19 mouse cellular contexts compared by ENCODE assay signal in genomic region chr11:73327361-73327760, GRCm38 (mm10). TPM values are rescaled to one million over a fixed set of nuclear protein-coding genes. Genes with fewer than 3 reads are reported as not detected.
DNase-seq lines count a peak whose midpoint lies in the region; ATAC-seq lines count a peak whose summit lies in the region.
"Had no signal": no experiment of that assay in that cellular context is flagged by ENCODE, and none has a peak within 500 bp of the region (broad histone marks: within the 10 kb centered on the region; RNA-seq: fewer than 3 reads in every experiment).

No protein-coding gene starts in this region.

- no peak overlapping the region for H3K9ac ChIP-seq in kidney, embryonic 15.5 days
- H3K9ac ChIP-seq in lung, embryonic 16.5 days (ENCODE audit: low read length), result no peak overlapping the region
- no peak overlapping the region for H3K9ac ChIP-seq in intestine, embryonic 15.5 days
- no peak overlapping the region for H3K9ac ChIP-seq in stomach, embryonic 16.5 days (ENCODE audit: low read length)
- H3K9ac ChIP-seq: embryonic facial prominence, embryonic 15.5 days; hindbrain, embryonic 14.5 days; liver, embryonic 13.5 days; midbrain, embryonic 13.5 days had no signal

- peak overlapping the region; percentile 51; the same call in 1 of the 2 replicates for H3K27ac ChIP-seq in kidney, embryonic 15.5 days
- H3K27ac ChIP-seq in lung, embryonic 16.5 days (ENCODE audit: low read length), result no peak overlapping the region; the same call in 1 of the 2 replicates
- H3K27ac ChIP-seq in intestine, embryonic 15.5 days, result no peak overlapping the region
- peak overlapping the region; percentile 21; the same call in 1 of the 2 replicates for H3K27ac ChIP-seq in stomach, embryonic 16.5 days (ENCODE audit: low read length)
- H3K27ac ChIP-seq: embryonic facial prominence, embryonic 15.5 days; hindbrain, embryonic 14.5 days; midbrain, embryonic 13.5 days had no signal

- no peak for ATAC-seq in kidney, embryonic 15.5 days (replicated peaks; ENCODE audit: low FRiP score)
- peak; percentile 86 for ATAC-seq in lung, embryonic 16.5 days (ENCODE audit: low read depth)
- peak; percentile 27 for ATAC-seq in intestine, embryonic 15.5 days
- ATAC-seq in stomach, embryonic 16.5 days (ENCODE audit: insufficient read depth, low FRiP score), result peak; percentile 74; the same call in 1 of the 2 replicates
- ATAC-seq: forebrain, embryonic 14.5 days; midbrain, embryonic 13.5 days had no signal

- no peaks in the 10 kb centered on the region for H3K36me3 ChIP-seq in kidney, embryonic 15.5 days
- H3K36me3 ChIP-seq in lung, embryonic 16.5 days (ENCODE audit: control insufficient read depth, insufficient read depth, low read length), result no peaks in the 10 kb centered on the region
- H3K36me3 ChIP-seq in intestine, embryonic 15.5 days, result no peaks in the 10 kb centered on the region
- H3K36me3 ChIP-seq in stomach, embryonic 16.5 days (ENCODE audit: control insufficient read depth, insufficient read depth, low read length), result no peaks in the 10 kb centered on the region
- H3K36me3 ChIP-seq: embryonic facial prominence, embryonic 15.5 days; liver, embryonic 13.5 days; midbrain, embryonic 13.5 days had no signal

- no peak overlapping the region for H3K4me3 ChIP-seq in kidney, embryonic 15.5 days (replicated peaks)
- H3K4me3 ChIP-seq in lung, embryonic 16.5 days (ENCODE audit: low read length), result no peak overlapping the region
- no peak overlapping the region for H3K4me3 ChIP-seq in intestine, embryonic 15.5 days (replicated peaks)
- H3K4me3 ChIP-seq in stomach, embryonic 16.5 days (replicated peaks; ENCODE audit: low read length), result no peak overlapping the region
- H3K4me3 ChIP-seq: embryonic facial prominence, embryonic 15.5 days; midbrain, embryonic 13.5 days had no signal

- WGBS in kidney, embryonic 15.5 days, result 56% methylated on average over 4 of the region's 4 CpGs
- WGBS in lung, embryonic 16.5 days, result 57% methylated on average over 4 of the region's 4 CpGs
- 54% methylated on average over 4 of the region's 4 CpGs for WGBS in intestine, embryonic 15.5 days
- WGBS in stomach, embryonic 16.5 days, result 49% methylated on average over 4 of the region's 4 CpGs

- H3K27me3 ChIP-seq in kidney, embryonic 15.5 days, result no peaks in the 10 kb centered on the region
- H3K27me3 ChIP-seq in lung, embryonic 16.5 days (ENCODE audit: control insufficient read depth, insufficient read depth, low read depth, low read length), result no peaks in the 10 kb centered on the region
- no peaks in the 10 kb centered on the region for H3K27me3 ChIP-seq in intestine, embryonic 15.5 days (replicated peaks)
- H3K27me3 ChIP-seq in stomach, embryonic 16.5 days (ENCODE audit: control insufficient read depth, insufficient read depth, low read length), result no peaks in the 10 kb centered on the region
- H3K27me3 ChIP-seq: embryonic facial prominence, embryonic 15.5 days; liver, embryonic 13.5 days; midbrain, embryonic 13.5 days had no signal

- H3K4me2 ChIP-seq in kidney, embryonic 15.5 days, result no peak overlapping the region
- no peak overlapping the region for H3K4me2 ChIP-seq in lung, embryonic 16.5 days (ENCODE audit: low read depth, low read length)
- no peak overlapping the region for H3K4me2 ChIP-seq in intestine, embryonic 15.5 days (replicated peaks)
- H3K4me2 ChIP-seq in stomach, embryonic 16.5 days (ENCODE audit: low read depth, low read length), result peak overlapping the region; percentile 40; the same call in 1 of the 2 replicates
- H3K4me2 ChIP-seq: embryonic facial prominence, embryonic 15.5 days; heart, embryonic 11.5 days; hindbrain, embryonic 14.5 days; midbrain, embryonic 13.5 days had no signal

- H3K9me3 ChIP-seq in kidney, embryonic 15.5 days (replicated peaks), result no peaks in the 10 kb centered on the region
- no peaks in the 10 kb centered on the region; the same call in 1 of the 2 replicates for H3K9me3 ChIP-seq in lung, embryonic 16.5 days (ENCODE audit: control insufficient read depth, low read length)
- no peaks in the 10 kb centered on the region for H3K9me3 ChIP-seq in intestine, embryonic 15.5 days
- no peaks in the 10 kb centered on the region for H3K9me3 ChIP-seq in stomach, embryonic 16.5 days (replicated peaks; ENCODE audit: control insufficient read depth, low read length)
- H3K9me3 ChIP-seq: embryonic facial prominence, embryonic 15.5 days; liver, embryonic 13.5 days; midbrain, embryonic 13.5 days had no signal

- no peak for DNase-seq in kidney, postnatal 10 days
- DNase-seq in lung, postnatal 25 days (ENCODE audit: low spot score), result no peak
- DNase-seq in adrenal gland, postnatal 14 days, result no peak
- DNase-seq: adrenal gland, adult 2 months; cerebellum, postnatal 36 days; gastrocnemius, postnatal 10 days; liver, embryonic 13.5 days; thymus, postnatal 4 days had no signal

- H3K4me1 ChIP-seq in kidney, embryonic 15.5 days, result peaks cover 8% of the 10 kb centered on the region; the same call in 1 of the 2 replicates
- peaks cover 7% of the 10 kb centered on the region; the same call in 1 of the 2 replicates for H3K4me1 ChIP-seq in lung, embryonic 16.5 days (replicated peaks; ENCODE audit: control insufficient read depth, insufficient read depth, low read length)
- 0 out of 2 replicates have a peak, but pooled peaks cover 4% of the 10 kb centered on the region for H3K4me1 ChIP-seq in intestine, embryonic 15.5 days (replicated peaks)
- peaks cover 12% of the 10 kb centered on the region; the same call in 1 of the 2 replicates for H3K4me1 ChIP-seq in stomach, embryonic 16.5 days (ENCODE audit: control insufficient read depth, insufficient read depth, low read length)
- H3K4me1 ChIP-seq: liver, embryonic 13.5 days; midbrain, embryonic 13.5 days had no signal

RNA-seq across cellular contexts. Expression of gene Aspa, which starts 2.0 kb away (rescaled TPM):
- polyA plus RNA-seq in kidney, embryonic 15.5 days (2015; fragmentation: Nextera tagmentation; extraction: Ambion mirVana), result 17.1 and 17.2 TPM in 2 replicates
- polyA plus RNA-seq in lung, embryonic 16.5 days (2015; fragmentation: Nextera tagmentation; extraction: Ambion mirVana), result 1.4 and 1.8 TPM in 2 replicates
- 0.94 and 1.3 TPM in 2 replicates for polyA plus RNA-seq in intestine, embryonic 15.5 days (2015; fragmentation: Nextera tagmentation; extraction: Ambion mirVana)
- polyA plus RNA-seq in stomach, embryonic 16.5 days (2015; fragmentation: Nextera tagmentation; extraction: Ambion mirVana), result 4.2 and 4.5 TPM in 2 replicates
- total RNA-seq in adrenal gland, postnatal 14 days (2021), result 27.6 and 38.0 TPM in 2 replicates

RNA-seq across cellular contexts. Expression of gene Gm49340, which starts 2.2 kb away (rescaled TPM):
- polyA plus RNA-seq in kidney, embryonic 15.5 days (2015; fragmentation: Nextera tagmentation; extraction: Ambion mirVana), result not detected in 2 replicates
- not detected in 2 replicates for polyA plus RNA-seq in lung, embryonic 16.5 days (2015; fragmentation: Nextera tagmentation; extraction: Ambion mirVana)
- not detected in 2 replicates for polyA plus RNA-seq in intestine, embryonic 15.5 days (2015; fragmentation: Nextera tagmentation; extraction: Ambion mirVana)
- not detected in 2 replicates for polyA plus RNA-seq in stomach, embryonic 16.5 days (2015; fragmentation: Nextera tagmentation; extraction: Ambion mirVana)
- not detected in 2 replicates for total RNA-seq in adrenal gland, postnatal 14 days (2021)
- total RNA-seq: adrenal gland, adult 2 months; gastrocnemius, postnatal 10 days; left cerebral cortex, adult 18-20 months had no signal
- polyA plus RNA-seq: adrenal gland, adult 2 months; embryonic facial prominence, embryonic 15.5 days; forebrain, embryonic 14.5 days; heart, embryonic 11.5 days; hindbrain, embryonic 14.5 days; liver, embryonic 13.5 days; midbrain, embryonic 13.5 days had no signal

RNA-seq across cellular contexts. Expression of gene Spata22, which starts 2.2 kb away (rescaled TPM):
- polyA plus RNA-seq in kidney, embryonic 15.5 days (2015; fragmentation: Nextera tagmentation; extraction: Ambion mirVana), result 0.32 and 0.33 TPM in 2 replicates
- polyA plus RNA-seq in lung, embryonic 16.5 days (2015; fragmentation: Nextera tagmentation; extraction: Ambion mirVana), result 0.21 TPM in 1 of 2 replicates, not detected in the other
- 0.18 and 0.47 TPM in 2 replicates for polyA plus RNA-seq in intestine, embryonic 15.5 days (2015; fragmentation: Nextera tagmentation; extraction: Ambion mirVana)
- 0.27 TPM in 1 of 2 replicates, not detected in the other for polyA plus RNA-seq in stomach, embryonic 16.5 days (2015; fragmentation: Nextera tagmentation; extraction: Ambion mirVana)
- 2.0 and 3.0 TPM in 2 replicates for total RNA-seq in adrenal gland, postnatal 14 days (2021)
- total RNA-seq: gastrocnemius, postnatal 10 days; left cerebral cortex, adult 18-20 months had no signal
- polyA plus RNA-seq: adrenal gland, adult 2 months; embryonic facial prominence, embryonic 15.5 days; forebrain, embryonic 14.5 days; heart, embryonic 11.5 days; hindbrain, embryonic 14.5 days; large intestine, adult 2 months; midbrain, embryonic 13.5 days had no signal

RNA-seq across cellular contexts. Expression of gene Olfr20, which starts 23.2 kb away (rescaled TPM):
- not detected in 2 replicates for polyA plus RNA-seq in kidney, embryonic 15.5 days (2015; fragmentation: Nextera tagmentation; extraction: Ambion mirVana)
- polyA plus RNA-seq in lung, embryonic 16.5 days (2015; fragmentation: Nextera tagmentation; extraction: Ambion mirVana), result not detected in 2 replicates
- not detected in 2 replicates for polyA plus RNA-seq in intestine, embryonic 15.5 days (2015; fragmentation: Nextera tagmentation; extraction: Ambion mirVana)
- polyA plus RNA-seq in stomach, embryonic 16.5 days (2015; fragmentation: Nextera tagmentation; extraction: Ambion mirVana), result not detected in 2 replicates
- not detected in 2 replicates for total RNA-seq in adrenal gland, postnatal 14 days (2021)
- total RNA-seq: adrenal gland, adult 2 months; gastrocnemius, postnatal 10 days; left cerebral cortex, adult 18-20 months had no signal
- polyA plus RNA-seq: embryonic facial prominence, embryonic 15.5 days; forebrain, embryonic 14.5 days; heart, embryonic 11.5 days; hindbrain, embryonic 14.5 days; large intestine, adult 2 months; liver, embryonic 13.5 days; midbrain, embryonic 13.5 days had no signal

RNA-seq across cellular contexts. Expression of gene Olfr376, which starts 43.7 kb away (rescaled TPM):
- not detected in 2 replicates for polyA plus RNA-seq in kidney, embryonic 15.5 days (2015; fragmentation: Nextera tagmentation; extraction: Ambion mirVana)
- not detected in 2 replicates for polyA plus RNA-seq in lung, embryonic 16.5 days (2015; fragmentation: Nextera tagmentation; extraction: Ambion mirVana)
- not detected in 2 replicates for polyA plus RNA-seq in intestine, embryonic 15.5 days (2015; fragmentation: Nextera tagmentation; extraction: Ambion mirVana)
- polyA plus RNA-seq in stomach, embryonic 16.5 days (2015; fragmentation: Nextera tagmentation; extraction: Ambion mirVana), result not detected in 2 replicates
- not detected in 2 replicates for total RNA-seq in adrenal gland, postnatal 14 days (2021)
- total RNA-seq: adrenal gland, adult 2 months; gastrocnemius, postnatal 10 days; left cerebral cortex, adult 18-20 months had no signal
- polyA plus RNA-seq: adrenal gland, adult 2 months; forebrain, embryonic 14.5 days; heart, embryonic 11.5 days; hindbrain, embryonic 14.5 days; large intestine, adult 2 months; liver, embryonic 13.5 days; midbrain, embryonic 13.5 days had no signal

Comparison
In these comparisons a context has a peak if more than half of its experiments do, and no peak if none do; other contexts are left out.
1. H3K27ac ChIP-seq: peak in kidney, embryonic 15.5 days (single experiment) and stomach, embryonic 16.5 days (single experiment); none in lung, embryonic 16.5 days (single experiment) and intestine, embryonic 15.5 days (single experiment).